Mouse (Mus musculus): ENCODE data around the gene Snrnp35. TPM values are rescaled to one million over a fixed set of nuclear protein-coding genes. Genes with fewer than 3 reads are reported as not detected.

Gene Snrnp35
- polyA plus RNA-seq, 1 experiment from 2014 or later, result 23.6 TPM

DNA sequence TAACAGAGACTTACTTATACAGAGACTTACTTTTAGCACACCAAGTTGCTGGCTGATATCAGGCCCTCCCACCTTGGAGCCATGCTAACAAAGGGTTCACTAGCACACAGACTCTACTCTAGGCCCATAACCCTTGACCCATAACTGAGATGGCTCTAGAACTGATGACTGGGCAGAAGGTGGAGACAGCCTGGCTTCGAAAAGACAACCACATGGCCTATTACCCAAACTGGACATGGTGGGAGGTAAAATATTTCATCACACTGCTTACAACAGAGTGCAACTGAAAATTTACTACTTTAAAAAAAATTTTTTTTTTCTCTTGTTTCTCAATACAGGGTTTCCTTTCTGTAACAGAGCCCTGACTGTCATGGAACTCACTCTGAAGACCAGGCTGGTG lies 15.2 kb upstream of the Snrnp35 start:
- Histone ChIP-seq H3K4me3 (no peak overlapping the region), H3K27ac (no peak overlapping the region), H3K27me3 (no peaks in the 10 kb centered on the region), H3K36me3 (peaks cover 53% of the 10 kb centered on the region), H3K4me2 (no peak overlapping the region), H3K9me3 (no peaks in the 10 kb centered on the region), H3K9ac (no peak overlapping the region), H3K4me1 (no peaks in the 10 kb centered on the region)
- WGBS, result 85% methylated on average over 1 of the region's 1 CpGs
- no peak for ATAC-seq (ENCODE audit: insufficient number of reproducible peaks, low FRiP score, low TSS enrichment, low read depth)

DNA sequence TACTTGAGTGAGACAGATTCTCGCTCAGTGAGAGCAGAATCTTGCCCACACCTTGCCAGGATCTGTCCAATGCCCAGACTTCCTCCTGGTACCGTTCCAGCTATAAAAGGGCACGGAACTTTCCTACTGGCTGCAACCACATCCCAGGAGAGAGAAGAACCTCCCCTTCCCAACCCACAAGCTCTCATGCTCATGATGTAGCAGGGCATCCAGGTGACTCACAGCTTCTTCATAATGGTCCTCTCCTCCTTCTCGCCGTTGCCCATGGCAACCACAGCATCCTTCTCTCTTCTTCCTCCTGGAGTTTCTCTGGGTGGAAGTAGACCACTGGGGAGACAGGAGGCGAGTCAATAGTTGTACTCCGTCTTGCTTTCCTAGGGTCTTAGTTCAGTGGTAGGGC lies 14.6 kb upstream of the Snrnp35 start:
- H3K36me3 ChIP-seq, result peaks cover 47% of the 10 kb centered on the region
- H3K27ac ChIP-seq, result no peak overlapping the region
- no peaks in the 10 kb centered on the region for H3K27me3 ChIP-seq
- H3K4me3 ChIP-seq, result no peak overlapping the region
- H3K9me3 ChIP-seq, result no peaks in the 10 kb centered on the region
- H3K9ac ChIP-seq, result no peak overlapping the region
- no peaks in the 10 kb centered on the region for H3K4me1 ChIP-seq
- no peak overlapping the region for H3K4me2 ChIP-seq
- no peak for ATAC-seq (ENCODE audit: insufficient number of reproducible peaks, low FRiP score, low TSS enrichment, low read depth)
- 87% methylated on average over 7 of the region's 7 CpGs for WGBS

DNA sequence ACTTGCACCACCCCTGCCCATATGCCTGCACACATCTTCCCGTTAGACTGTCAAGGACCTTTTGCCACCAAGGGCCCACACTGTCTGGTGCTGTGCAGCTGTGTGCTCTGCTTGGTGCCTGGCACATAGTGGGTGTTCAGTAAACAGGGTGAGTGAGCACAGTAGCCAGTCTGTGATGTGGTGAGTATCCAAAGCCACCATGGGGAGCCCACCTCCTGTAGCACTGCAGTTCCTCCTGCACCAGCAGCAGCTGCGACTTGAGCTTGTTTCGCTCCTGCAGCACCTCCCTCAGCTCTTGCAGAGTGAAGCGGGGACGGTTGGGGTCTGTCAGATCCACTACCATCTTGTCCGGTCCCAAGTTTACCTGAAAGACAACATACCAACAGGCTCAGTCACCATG lies 13.4 kb upstream of the Snrnp35 start:
- Histone ChIP-seq H3K4me3 (no peak overlapping the region), H3K9me3 (no peaks in the 10 kb centered on the region), H3K27ac (no peak overlapping the region), H3K4me2 (no peak overlapping the region), H3K4me1 (no peaks in the 10 kb centered on the region), H3K27me3 (no peaks in the 10 kb centered on the region), H3K9ac (no peak overlapping the region), H3K36me3 (peaks cover 41% of the 10 kb centered on the region)
- ATAC-seq (ENCODE audit: insufficient number of reproducible peaks, low FRiP score, low TSS enrichment, low read depth), result no peak
- 89% methylated on average over 6 of the region's 6 CpGs for WGBS

DNA sequence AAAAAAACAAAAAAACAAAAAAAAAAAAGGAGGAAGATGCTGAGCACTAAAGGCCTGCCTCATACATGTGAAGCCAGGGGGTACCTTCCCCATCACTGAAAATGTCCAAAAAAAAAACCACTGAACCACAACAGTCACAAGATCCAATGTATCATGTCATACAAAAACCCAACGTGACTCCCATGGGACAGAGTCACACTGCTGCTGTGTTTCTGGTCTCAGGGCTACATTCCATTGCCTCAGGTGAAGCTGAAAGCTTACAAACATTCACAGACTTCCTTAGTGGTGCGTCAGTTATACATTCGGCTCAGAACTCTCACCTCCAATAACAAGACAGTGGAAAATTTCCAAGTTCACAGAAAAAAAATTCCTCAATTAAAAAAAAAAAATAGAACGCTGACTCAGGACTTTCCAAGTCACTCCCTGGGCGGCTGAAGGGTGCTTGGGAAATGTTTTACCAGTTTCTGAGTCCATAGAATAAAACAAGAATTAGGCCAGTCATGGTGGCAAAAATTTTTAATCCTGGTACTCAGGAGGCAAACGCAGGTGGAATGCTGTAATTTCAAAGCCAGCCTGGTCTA lies 12.3 kb upstream of the Snrnp35 start:
- Histone ChIP-seq H3K4me2 (no peak overlapping the region), H3K4me3 (no peak overlapping the region), H3K9me3 (no peaks in the 10 kb centered on the region), H3K9ac (no peak overlapping the region), H3K27me3 (no peaks in the 10 kb centered on the region), H3K27ac (no peak overlapping the region), H3K4me1 (peaks cover 5% of the 10 kb centered on the region), H3K36me3 (peaks cover 35% of the 10 kb centered on the region)
- ATAC-seq (ENCODE audit: insufficient number of reproducible peaks, low FRiP score, low TSS enrichment, low read depth), result no peak
- 62% methylated on average over 6 of the region's 6 CpGs for WGBS

DNA sequence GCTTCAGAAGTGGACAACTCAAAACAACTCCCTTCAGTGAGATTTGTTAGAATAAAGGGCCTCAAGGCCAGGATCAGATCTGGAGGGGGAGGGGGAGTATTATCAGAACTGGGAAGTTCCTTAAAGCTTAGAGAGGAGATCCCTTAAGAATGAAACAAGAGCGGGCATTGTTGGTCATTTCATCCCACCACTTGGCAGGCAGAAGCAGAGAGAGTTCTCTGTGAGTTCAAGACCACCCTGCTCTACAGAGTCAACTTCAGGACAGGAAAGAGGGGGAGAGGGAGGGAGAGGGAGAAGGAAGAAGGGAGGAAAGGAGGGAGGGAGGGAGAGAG lies 4.1 kb upstream of the Snrnp35 start:
- 87% methylated on average over 1 of the region's 1 CpGs for WGBS

DNA sequence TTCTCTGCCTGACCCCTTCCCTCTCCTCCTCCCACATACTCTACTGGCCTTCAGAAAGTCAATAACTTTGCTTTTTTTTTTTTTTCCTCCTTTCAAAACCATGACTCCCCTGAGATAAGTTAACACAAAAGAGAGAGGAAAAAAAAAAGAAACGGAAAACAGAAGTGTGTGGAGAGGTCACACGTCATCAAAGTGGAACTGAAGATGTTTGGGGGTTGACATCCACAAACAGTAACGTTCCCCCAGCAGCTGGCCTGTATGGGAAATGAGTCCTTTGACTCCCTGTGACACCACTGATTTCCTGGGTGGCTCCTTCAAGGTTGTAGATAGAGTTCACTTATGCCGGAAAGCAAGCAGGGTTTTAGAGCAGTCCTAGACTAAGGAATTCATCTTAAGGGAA lies 2.8 kb upstream of the Snrnp35 start:
- H3K9me3 ChIP-seq, result no peaks in the 10 kb centered on the region
- no peak for ATAC-seq (ENCODE audit: insufficient number of reproducible peaks, low FRiP score, low TSS enrichment, low read depth)
- H3K36me3 ChIP-seq, result no peaks in the 10 kb centered on the region
- no peak overlapping the region for H3K27ac ChIP-seq
- no peaks in the 10 kb centered on the region for H3K27me3 ChIP-seq
- no peak overlapping the region for H3K9ac ChIP-seq
- no peak overlapping the region for H3K4me2 ChIP-seq
- H3K4me3 ChIP-seq, result no peak overlapping the region
- H3K4me1 ChIP-seq, result peaks cover 35% of the 10 kb centered on the region
- WGBS, result 75% methylated on average over 4 of the region's 4 CpGs

More for the DNA sequence above, 4.1 kb upstream of the Snrnp35 start:
- Histone ChIP-seq H3K9ac (no peak overlapping the region), H3K36me3 (no peaks in the 10 kb centered on the region), H3K4me2 (peak overlapping the region; percentile 25; the same call in 1 of the 2 replicates), H3K9me3 (no peaks in the 10 kb centered on the region), H3K4me3 (peak overlapping the region; percentile 66), H3K27me3 (no peaks in the 10 kb centered on the region), H3K4me1 (peaks cover 24% of the 10 kb centered on the region), H3K27ac (peak overlapping the region; percentile 85)
- no peak for ATAC-seq (ENCODE audit: insufficient number of reproducible peaks, low FRiP score, low TSS enrichment, low read depth)

DNA sequence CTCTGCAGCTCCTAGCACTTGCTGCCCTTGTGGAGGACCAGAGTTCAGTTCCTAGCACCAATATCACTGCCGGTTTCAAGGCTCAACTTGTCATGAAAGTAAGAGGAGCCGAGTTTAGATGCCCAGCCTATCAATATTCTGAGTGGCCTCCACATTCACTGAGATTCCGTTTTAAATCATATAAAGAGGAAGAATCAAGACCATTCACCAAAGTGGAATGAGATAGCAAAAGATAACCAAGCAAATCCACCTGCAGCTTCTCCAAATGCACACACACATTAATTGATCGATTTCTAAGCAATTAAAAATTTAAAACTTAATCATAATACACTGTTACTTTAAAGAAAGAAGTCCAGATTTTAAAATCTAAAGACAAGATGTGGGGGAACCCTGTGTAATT lies 1.2 kb upstream of the Snrnp35 start:
- 90% methylated on average over 4 of the region's 4 CpGs for WGBS
- Histone ChIP-seq H3K4me3 (no peak overlapping the region), H3K27ac (no peak overlapping the region), H3K9me3 (no peaks in the 10 kb centered on the region), H3K27me3 (no peaks in the 10 kb centered on the region), H3K9ac (no peak overlapping the region), H3K4me2 (no peak overlapping the region), H3K4me1 (peaks cover 23% of the 10 kb centered on the region), H3K36me3 (no peaks in the 10 kb centered on the region)
- no peak for ATAC-seq (ENCODE audit: insufficient number of reproducible peaks, low FRiP score, low TSS enrichment, low read depth)

DNA sequence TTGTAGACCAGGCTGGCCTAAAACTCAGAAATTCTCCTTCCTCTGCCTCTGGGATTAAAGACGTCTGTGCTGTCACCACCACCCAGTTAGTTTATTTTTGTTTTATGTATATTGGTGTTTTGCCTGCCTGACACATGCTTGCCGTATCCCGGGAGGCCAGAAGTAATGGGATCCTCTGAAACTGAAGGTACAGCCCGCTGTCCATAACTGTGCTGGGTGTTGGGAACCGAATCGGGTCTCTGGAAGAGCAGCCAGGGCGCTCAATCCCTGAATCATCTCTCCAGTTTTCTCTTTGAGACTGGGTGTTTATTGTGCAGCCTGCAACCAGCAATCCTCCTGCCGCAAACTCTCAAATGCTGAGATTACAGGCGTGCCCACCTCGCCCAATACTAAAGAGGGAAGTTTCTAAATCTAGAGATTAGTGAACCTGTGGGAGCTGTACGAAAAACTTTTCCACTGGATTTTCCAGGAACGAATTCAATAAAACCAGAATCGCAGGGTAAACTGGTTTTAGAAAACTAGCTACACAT lies 433 bp upstream of the Snrnp35 start:
- 1% methylated on average over 13 of the region's 13 CpGs for WGBS
- no peak for ATAC-seq (ENCODE audit: insufficient number of reproducible peaks, low FRiP score, low TSS enrichment, low read depth)
- H3K4me1 ChIP-seq, result peaks cover 23% of the 10 kb centered on the region
- no peaks in the 10 kb centered on the region for H3K27me3 ChIP-seq
- peak overlapping the region; percentile 51 for H3K9ac ChIP-seq
- peak overlapping the region; percentile 67 for H3K4me2 ChIP-seq
- H3K4me3 ChIP-seq, result peak overlapping the region; percentile 60
- no peaks in the 10 kb centered on the region for H3K36me3 ChIP-seq
- peak overlapping the region; percentile 100 for H3K27ac ChIP-seq
- no peaks in the 10 kb centered on the region for H3K9me3 ChIP-seq

DNA sequence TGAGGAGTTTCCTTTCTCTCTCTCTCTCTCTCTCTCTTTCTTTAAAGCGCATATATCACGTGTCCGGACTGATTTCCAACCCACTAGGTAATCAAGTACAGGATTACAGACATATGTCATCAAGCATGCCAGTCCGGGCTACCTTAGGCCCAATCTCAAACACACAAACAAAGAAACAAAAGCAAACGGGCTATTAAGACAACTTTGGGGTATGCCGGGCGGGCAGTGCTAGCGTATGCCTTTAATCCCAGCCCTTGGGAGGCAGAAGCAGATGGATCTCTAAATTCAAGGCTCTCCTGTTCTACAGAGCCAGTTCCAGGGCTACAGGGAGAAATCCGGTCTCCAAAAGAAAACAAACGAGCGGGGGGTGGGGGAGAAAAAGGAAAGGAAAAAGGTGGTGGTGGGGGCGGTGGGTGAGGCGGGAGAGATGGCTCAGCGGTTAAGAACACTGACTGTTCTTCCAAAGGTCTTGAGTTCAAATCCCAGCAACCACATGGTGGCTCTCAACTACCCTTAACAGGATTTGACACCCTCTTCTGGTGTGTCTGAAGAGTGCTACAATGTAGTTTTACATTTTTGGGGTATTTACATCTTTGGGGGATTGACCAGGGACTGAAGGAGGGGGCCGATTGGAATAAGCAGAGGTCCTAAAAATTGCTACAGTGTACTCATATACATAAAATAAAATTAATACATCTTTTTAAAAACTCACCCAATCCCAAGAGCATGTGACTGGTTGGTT lies 892 bp downstream of the Snrnp35 start:
- H3K4me2 ChIP-seq, result peak overlapping the region; percentile 54
- H3K27ac ChIP-seq, result peak overlapping the region; percentile 100
- ATAC-seq (ENCODE audit: insufficient number of reproducible peaks, low FRiP score, low TSS enrichment, low read depth), result peak; percentile 9; the same call in 1 of the 2 replicates
- peak overlapping the region; percentile 67 for H3K9ac ChIP-seq
- no peaks in the 10 kb centered on the region for H3K9me3 ChIP-seq
- peaks cover 19% of the 10 kb centered on the region for H3K4me1 ChIP-seq
- no peaks in the 10 kb centered on the region for H3K27me3 ChIP-seq
- peak overlapping the region; percentile 60 for H3K4me3 ChIP-seq
- H3K36me3 ChIP-seq, result no peaks in the 10 kb centered on the region
- WGBS, result 7% methylated on average over 15 of the region's 15 CpGs

DNA sequence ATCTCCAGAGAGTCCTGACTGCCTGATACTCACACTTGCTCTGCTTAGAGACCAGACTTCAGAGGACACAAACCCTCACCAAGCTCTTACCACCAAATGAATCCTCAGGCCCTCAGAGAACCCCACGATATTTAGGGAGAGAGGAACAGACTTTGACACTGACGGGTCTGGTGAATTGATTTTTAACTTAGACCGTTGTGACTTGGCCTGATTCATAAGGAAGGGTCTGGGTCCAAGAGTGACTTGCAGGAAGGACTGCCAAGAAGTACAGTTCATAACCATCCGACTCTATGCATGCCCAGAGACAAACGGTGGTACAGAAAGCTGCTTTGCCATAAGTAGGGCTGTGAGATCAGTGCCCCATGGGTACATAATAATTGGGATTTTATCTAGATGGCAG lies 2.7 kb downstream of the Snrnp35 start:
- peaks cover 16% of the 10 kb centered on the region; the same call in 1 of the 2 replicates for H3K4me1 ChIP-seq
- no peak for ATAC-seq (ENCODE audit: insufficient number of reproducible peaks, low FRiP score, low TSS enrichment, low read depth)
- H3K4me2 ChIP-seq, result no peak overlapping the region
- no peaks in the 10 kb centered on the region for H3K27me3 ChIP-seq
- H3K9ac ChIP-seq, result no peak overlapping the region
- WGBS, result 91% methylated on average over 5 of the region's 5 CpGs
- H3K4me3 ChIP-seq, result no peak overlapping the region
- no peak overlapping the region for H3K27ac ChIP-seq
- 0 out of 2 replicates have a peak, but pooled peaks cover 7% of the 10 kb centered on the region for H3K36me3 ChIP-seq
- no peaks in the 10 kb centered on the region for H3K9me3 ChIP-seq

DNA sequence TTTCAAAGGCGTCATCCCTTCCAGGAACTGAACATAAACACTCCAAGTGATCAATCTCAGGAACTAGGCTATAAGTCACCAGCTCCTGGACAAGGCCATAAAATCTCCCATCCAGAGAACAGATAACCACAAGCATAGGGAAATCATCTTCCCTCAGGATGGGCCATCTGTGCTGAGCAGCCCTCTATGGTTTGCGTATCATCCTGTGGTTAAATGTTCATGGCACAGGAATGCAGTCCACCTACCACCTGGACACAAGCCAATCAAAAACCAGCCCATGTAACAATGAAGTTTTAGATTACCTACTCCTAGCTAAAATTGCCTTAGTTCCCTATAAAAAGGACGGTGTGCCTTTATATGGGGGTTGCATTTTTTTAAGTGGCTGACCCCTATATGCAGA lies 6.0 kb downstream of the Snrnp35 start:
- Histone ChIP-seq H3K4me1 (peaks cover 11% of the 10 kb centered on the region; the same call in 1 of the 2 replicates), H3K4me2 (no peak overlapping the region), H3K27ac (no peak overlapping the region), H3K36me3 (peaks cover 38% of the 10 kb centered on the region), H3K9ac (no peak overlapping the region), H3K4me3 (no peak overlapping the region), H3K27me3 (no peaks in the 10 kb centered on the region), H3K9me3 (no peaks in the 10 kb centered on the region)
- whole genome bisulfite sequencing, result 68% methylated on average over 3 of the region's 3 CpGs
- no peak for ATAC-seq (ENCODE audit: insufficient number of reproducible peaks, low FRiP score, low TSS enrichment, low read depth)

DNA sequence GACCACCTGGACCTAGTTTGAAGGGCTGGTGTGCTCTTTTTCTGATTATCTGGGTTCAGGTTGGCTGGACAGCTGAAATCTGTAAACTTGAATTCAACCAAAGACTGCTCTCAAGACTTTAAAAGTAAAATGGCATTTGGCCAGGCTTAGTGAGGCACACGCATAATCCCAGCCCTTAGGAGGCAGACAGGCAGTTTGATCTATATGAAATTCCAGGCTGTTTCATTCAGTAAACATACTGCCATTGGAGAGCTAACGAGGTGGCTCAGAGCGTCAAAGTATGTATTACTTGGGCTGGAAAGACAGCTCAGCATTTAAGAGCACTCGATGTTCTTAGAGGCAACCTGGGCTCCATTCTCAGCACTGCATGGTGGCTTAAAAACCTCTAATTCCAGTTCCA lies 8.8 kb downstream of the Snrnp35 start:
- 76% methylated on average over 4 of the region's 4 CpGs for WGBS
- H3K4me3 ChIP-seq, result no peak overlapping the region
- H3K27ac ChIP-seq, result no peak overlapping the region
- H3K36me3 ChIP-seq, result peaks cover 65% of the 10 kb centered on the region
- no peaks in the 10 kb centered on the region for H3K4me1 ChIP-seq
- no peak overlapping the region for H3K4me2 ChIP-seq
- no peaks in the 10 kb centered on the region for H3K27me3 ChIP-seq
- H3K9me3 ChIP-seq, result no peaks in the 10 kb centered on the region
- no peak overlapping the region for H3K9ac ChIP-seq
- ATAC-seq (ENCODE audit: insufficient number of reproducible peaks, low FRiP score, low TSS enrichment, low read depth), result no peak

Measured in limb, embryonic 15.5 days (tissue).